Mouse (Mus musculus) ES-E14 (cell line): ENCODE measurements around the gene 4933425L06Rik. TPM values are rescaled to one million over a fixed set of nuclear protein-coding genes. Genes with fewer than 3 reads are reported as not detected.

ENCODE experiments used
- DNase-seq: peaks from one replicate; pipeline ENCODE4 v3.0.0-alpha.2; 2013; ENCODE audit warnings: low read depth, low spot score
- H3K27ac ChIP-seq: 2 replicates; pipeline ENCODE4 v1.5.1; 2012; ENCODE audit warnings: low read depth, mild to moderate bottlenecking, low read length, moderate library complexity, mixed read lengths; ENCODE audit not compliant: poor library complexity, insufficient read depth, severe bottlenecking
- H3K36me3 ChIP-seq: 2 replicates; pipeline ENCODE4 v1.6.1; 2012; ENCODE audit warnings: mild to moderate bottlenecking, low read length, moderate library complexity, mixed read lengths; ENCODE audit not compliant: control insufficient read depth, poor library complexity, insufficient read depth, severe bottlenecking
- H3K4me1 ChIP-seq, 2 experiments: fragments of 150-350 bp in 1 of 2; sonication (generic) in 1 of 2; 2 replicates each; pipeline ENCODE4 v1.6.1; 2012; ENCODE audit warnings: low read length in 2 of 2, mild to moderate bottlenecking in 1 of 2, mixed read lengths in 1 of 2; ENCODE audit not compliant: control insufficient read depth in 2 of 2, insufficient read depth in 2 of 2, poor library complexity in 1 of 2
- H3K4me3 ChIP-seq, 2 experiments: fragments of 150-350 bp in 1 of 2; sonication (generic) in 1 of 2; 2 replicates each; pipeline ENCODE4 v1.5.1; 2012; ENCODE audit warnings: low read length in 2 of 2, low read depth in 1 of 2, mild to moderate bottlenecking in 1 of 2, mixed read lengths in 1 of 2; ENCODE audit not compliant: insufficient read depth in 1 of 2, poor library complexity in 1 of 2, severe bottlenecking in 1 of 2
- H3K9ac ChIP-seq: 2 replicates; pipeline ENCODE4 v1.6.1; 2012; ENCODE audit warnings: low read depth, mild to moderate bottlenecking, low read length, mixed read lengths; ENCODE audit not compliant: poor library complexity, insufficient read depth, severe bottlenecking
- H3K9me3 ChIP-seq: fragments of 150-350 bp; sonication (generic); 2 replicates; pipeline ENCODE4 v1.6.1; 2012; ENCODE audit warnings: low read depth, mild to moderate bottlenecking, low read length; ENCODE audit not compliant: control insufficient read depth, insufficient read depth
- CHD2 ChIP-seq: IDR thresholded peaks from 2 replicates; pipeline ENCODE4 v1.6.1; 2014; ENCODE audit warnings: mild to moderate bottlenecking, low read depth, low read length, inconsistent platforms
- HCFC1 ChIP-seq: IDR thresholded peaks from 2 replicates; pipeline ENCODE4 v1.6.1; 2012; ENCODE audit warnings: low read length, inconsistent platforms, borderline replicate concordance; ENCODE audit not compliant: insufficient read depth
- MAFK ChIP-seq: IDR thresholded peaks from 2 replicates; pipeline ENCODE4 v1.6.1; 2014; ENCODE audit warnings: mild to moderate bottlenecking, low read depth, low read length, inconsistent platforms; ENCODE audit not compliant: insufficient read depth
- ZC3H11A ChIP-seq: IDR thresholded peaks from 2 replicates; pipeline ENCODE4 v1.6.1; 2012; ENCODE audit warnings: low read depth, mild to moderate bottlenecking, inconsistent platforms, low read length, borderline replicate concordance
- ZNF384 ChIP-seq: IDR thresholded peaks from 2 replicates; pipeline ENCODE4 v1.6.1; 2012; ENCODE audit warnings: low read depth, low read length, inconsistent platforms
- in situ Hi-C, 2 experiments: fragments of 600-800 bp; cut with MboI; formaldehyde crosslinking; loops; one replicate each; pipeline ENCODE4 v1.15.1; 2025; ENCODE audit warnings: low sequenced_read_pairs in 2 of 2, inconsistent platforms in 1 of 2; ENCODE audit not compliant: unreplicated experiment in 2 of 2
- total RNA-seq: library from RNA; depleted of rRNA; stranded (reverse); fragments of 300-350 nt; gene quantifications from 2 replicates; pipeline ENCODE4 v1.2.3, GENCODE M21; 2012

Gene 4933425L06Rik
- total RNA-seq, 1 experiment: not detected

- Histone ChIP-seq H3K27ac (no peak overlapping the region), H3K4me1 (no peaks in the 10 kb centered on the region), H3K9me3 (no peaks in the 10 kb centered on the region), H3K9ac (no peak overlapping the region), H3K36me3 (no peaks in the 10 kb centered on the region), H3K4me3 (no peak overlapping the region)
- TF ChIP-seq CHD2 (no peak), HCFC1 (no peak)
- in situ Hi-C loops: no loop called here
- no peak for DNase-seq
Observed at GRCm38 (mm10) chr13:105096316-105096715, 14.4 kb downstream of the 4933425L06Rik start.

- no peaks in the 10 kb centered on the region for H3K9me3 ChIP-seq
- H3K4me3 ChIP-seq: no peak overlapping the region
- H3K36me3 ChIP-seq: no peaks in the 10 kb centered on the region
- no peak overlapping the region for H3K9ac ChIP-seq
- in situ Hi-C loops: no loop called here
- no peak overlapping the region for H3K27ac ChIP-seq
- TF ChIP-seq HCFC1 (no peak), ZNF384 (no peak)
- no peak for DNase-seq
- no peaks in the 10 kb centered on the region for H3K4me1 ChIP-seq
Observed at GRCm38 (mm10) chr13:105100705-105101104, 18.8 kb downstream of the 4933425L06Rik start.

GRCm38 (mm10) chr13:105104385-105104784 is 22.5 kb downstream of the 4933425L06Rik start:
- Histone ChIP-seq H3K27ac (no peak overlapping the region), H3K9ac (no peak overlapping the region), H3K4me3 (no peak overlapping the region), H3K9me3 (no peaks in the 10 kb centered on the region), H3K4me1 (no peaks in the 10 kb centered on the region), H3K36me3 (no peaks in the 10 kb centered on the region)
- no peak for DNase-seq
- TF ChIP-seq MAFK: no peak
- in situ Hi-C loops: no loop called here

GRCm38 (mm10) chr13:105111599-105111998 is 29.7 kb downstream of the 4933425L06Rik start:
- TF ChIP-seq CHD2: no peak
- TF ChIP-seq MAFK: no peak
- TF ChIP-seq HCFC1: no peak
- TF ChIP-seq ZC3H11A: no peak
- TF ChIP-seq ZNF384: no peak
- no peak overlapping the region for H3K27ac ChIP-seq
- no peaks in the 10 kb centered on the region for H3K4me1 ChIP-seq
- in situ Hi-C loops: no loop called here
- no peak overlapping the region for H3K9ac ChIP-seq
- DNase-seq: no peak
- no peaks in the 10 kb centered on the region for H3K9me3 ChIP-seq
- H3K4me3 ChIP-seq: no peak overlapping the region
- H3K36me3 ChIP-seq: no peaks in the 10 kb centered on the region

- in situ Hi-C loops: no loop called here
- no peaks in the 10 kb centered on the region for H3K36me3 ChIP-seq
Observed at GRCm38 (mm10) chr13:105121617-105122016, 39.7 kb downstream of the 4933425L06Rik start.

More at GRCm38 (mm10) chr13:105121617-105122016, 39.7 kb downstream of the 4933425L06Rik start:
- no peak for DNase-seq
- TF ChIP-seq CHD2 (no peak), MAFK (no peak), HCFC1 (no peak)
- Histone ChIP-seq H3K4me1 (no peaks in the 10 kb centered on the region), H3K9ac (no peak overlapping the region), H3K27ac (no peak overlapping the region), H3K9me3 (no peaks in the 10 kb centered on the region), H3K4me3 (no peak overlapping the region)
